9 mouse cellular contexts compared by ENCODE assay signal in genomic region chr9:35316771-35317211, GRCm38 (mm10). TPM values are rescaled to one million over a fixed set of nuclear protein-coding genes. Genes with fewer than 3 reads are reported as not detected.
A peak's percentile ranks its signal among the peaks of the same experiment; 100 is the strongest.
DNase-seq lines count a peak whose midpoint lies in the region.
"Had no signal": no experiment of that assay in that cellular context is flagged by ENCODE, and none has a peak within 500 bp of the region (broad histone marks: within the 10 kb centered on the region; RNA-seq: fewer than 3 reads in every experiment).

No protein-coding gene starts in this region.

- intact Hi-C loops in heart, postnatal 14 days (cut with DNase I), result no loop called here

- DNase-seq in heart, adult 18-20 months, result peak; percentile 32 to 64
- no peak for DNase-seq in heart, adult 8-10 months (ENCODE audit: low spot score)
- DNase-seq in ZHBTc4 (ENCODE audit: low read depth, low spot score), result peak; percentile 19
- peak; percentile 26 to 57 for DNase-seq in heart, postnatal 14 days
- peak; percentile 64 for DNase-seq in neural tube, embryonic 10.5 days (ENCODE audit: extremely low spot score, low spot score)
- DNase-seq in ovary, postnatal 10 days (ENCODE audit: low spot score), result no peak
- DNase-seq in adrenal gland, postnatal 25 days, result no peak
- DNase-seq in cerebellum, adult 8-10 months, result no peak
- DNase-seq: lung, adult 18-20 months had no signal

RNA-seq across cellular contexts. Expression of gene Rpusd4, which starts 49.1 kb away (rescaled TPM):
- 10 to 100 TPM; 14.9 to 16.3 TPM for total RNA-seq in heart, adult 18-20 months (2021)
- 10 to 100 TPM; 12.7 to 14.5 (median 13.7) TPM for total RNA-seq in heart, adult 8-10 months (2022)
- total RNA-seq in heart, postnatal 14 days (2021), result 10 to 100 TPM; 10.8 to 10.9 TPM
- total RNA-seq in adrenal gland, postnatal 25 days (2021), result 18.1 and 19.8 TPM in 2 replicates

RNA-seq across cellular contexts. Expression of gene Fam118b, which starts 49.2 kb away (rescaled TPM):
- 10 to 100 TPM; 12.0 to 15.7 TPM for total RNA-seq in heart, adult 18-20 months (2021)
- total RNA-seq in heart, adult 8-10 months (2022), result 10 to 100 TPM; 13.6 to 17.4 (median 14.5) TPM
- 10 to 100 TPM; 15.4 to 16.8 TPM for total RNA-seq in heart, postnatal 14 days (2021)
- 12.7 and 13.6 TPM in 2 replicates for total RNA-seq in adrenal gland, postnatal 25 days (2021)

Comparison
In these comparisons a context has a peak if more than half of its experiments do, and no peak if none do; other contexts are left out.
1. DNase-seq: peak in heart, adult 18-20 months (2 of 2), ZHBTc4 (single experiment), heart, postnatal 14 days (2 of 2) and neural tube, embryonic 10.5 days (single experiment); none in heart, adult 8-10 months (single experiment), ovary, postnatal 10 days (single experiment), adrenal gland, postnatal 25 days (single experiment) and cerebellum, adult 8-10 months (single experiment).